Mouse (Mus musculus) ES-E14 (cell line): ENCODE results near the gene Sel1l. TPM values are rescaled to one million over a fixed set of nuclear protein-coding genes. Genes with fewer than 3 reads are reported as not detected.

Experiments used
- DNase-seq: peaks from one replicate; pipeline ENCODE4 v3.0.0-alpha.2; 2013; ENCODE audit warnings: low read depth, low spot score
- H3K27ac ChIP-seq: 2 replicates; pipeline ENCODE4 v1.5.1; 2012; ENCODE audit warnings: low read depth, mild to moderate bottlenecking, low read length, moderate library complexity, mixed read lengths; ENCODE audit not compliant: poor library complexity, insufficient read depth, severe bottlenecking
- H3K36me3 ChIP-seq: 2 replicates; pipeline ENCODE4 v1.6.1; 2012; ENCODE audit warnings: mild to moderate bottlenecking, low read length, moderate library complexity, mixed read lengths; ENCODE audit not compliant: control insufficient read depth, poor library complexity, insufficient read depth, severe bottlenecking
- H3K4me1 ChIP-seq, 2 experiments: fragments of 150-350 bp in 1 of 2; sonication (generic) in 1 of 2; 2 replicates each; pipeline ENCODE4 v1.6.1; 2012; ENCODE audit warnings: low read length in 2 of 2, mild to moderate bottlenecking in 1 of 2, mixed read lengths in 1 of 2; ENCODE audit not compliant: control insufficient read depth in 2 of 2, insufficient read depth in 2 of 2, poor library complexity in 1 of 2
- H3K4me3 ChIP-seq, 2 experiments: fragments of 150-350 bp in 1 of 2; sonication (generic) in 1 of 2; 2 replicates each; pipeline ENCODE4 v1.5.1; 2012; ENCODE audit warnings: low read length in 2 of 2, low read depth in 1 of 2, mild to moderate bottlenecking in 1 of 2, mixed read lengths in 1 of 2; ENCODE audit not compliant: insufficient read depth in 1 of 2, poor library complexity in 1 of 2, severe bottlenecking in 1 of 2
- H3K9ac ChIP-seq: 2 replicates; pipeline ENCODE4 v1.6.1; 2012; ENCODE audit warnings: low read depth, mild to moderate bottlenecking, low read length, mixed read lengths; ENCODE audit not compliant: poor library complexity, insufficient read depth, severe bottlenecking
- H3K9me3 ChIP-seq: fragments of 150-350 bp; sonication (generic); 2 replicates; pipeline ENCODE4 v1.6.1; 2012; ENCODE audit warnings: low read depth, mild to moderate bottlenecking, low read length; ENCODE audit not compliant: control insufficient read depth, insufficient read depth
- CHD2 ChIP-seq: IDR thresholded peaks from 2 replicates; pipeline ENCODE4 v1.6.1; 2014; ENCODE audit warnings: mild to moderate bottlenecking, low read depth, low read length, inconsistent platforms
- HCFC1 ChIP-seq: IDR thresholded peaks from 2 replicates; pipeline ENCODE4 v1.6.1; 2012; ENCODE audit warnings: low read length, inconsistent platforms, borderline replicate concordance; ENCODE audit not compliant: insufficient read depth
- MAFK ChIP-seq: IDR thresholded peaks from 2 replicates; pipeline ENCODE4 v1.6.1; 2014; ENCODE audit warnings: mild to moderate bottlenecking, low read depth, low read length, inconsistent platforms; ENCODE audit not compliant: insufficient read depth
- ZC3H11A ChIP-seq: IDR thresholded peaks from 2 replicates; pipeline ENCODE4 v1.6.1; 2012; ENCODE audit warnings: low read depth, mild to moderate bottlenecking, inconsistent platforms, low read length, borderline replicate concordance
- ZNF384 ChIP-seq: IDR thresholded peaks from 2 replicates; pipeline ENCODE4 v1.6.1; 2012; ENCODE audit warnings: low read depth, low read length, inconsistent platforms
- in situ Hi-C, 2 experiments: fragments of 600-800 bp; cut with MboI; formaldehyde crosslinking; loops; one replicate each; pipeline ENCODE4 v1.15.1; 2025; ENCODE audit warnings: low sequenced_read_pairs in 2 of 2, inconsistent platforms in 1 of 2; ENCODE audit not compliant: unreplicated experiment in 2 of 2
- total RNA-seq: library from RNA; depleted of rRNA; stranded (reverse); fragments of 300-350 nt; gene quantifications from 2 replicates; pipeline ENCODE4 v1.2.3, GENCODE M21; 2012

The Sel1l gene
- total RNA-seq, 1 experiment, result 64.6 TPM

GRCm38 (mm10) chr12:91841714-91842113, 7.2 kb downstream of the Sel1l start:
- in situ Hi-C loops, result no loop called here
- peaks cover 8% of the 10 kb centered on the region for H3K36me3 ChIP-seq
- TF ChIP-seq CHD2 (no peak), MAFK (no peak), HCFC1 (no peak), ZC3H11A (no peak), ZNF384 (no peak)
- no peak for DNase-seq
- 0 out of 4 replicates have a peak, but pooled peaks cover 0 to 2% of the 10 kb centered on the region in 2 experiments for H3K4me1 ChIP-seq
- H3K9ac ChIP-seq, result no peak overlapping the region
- no peak overlapping the region for H3K4me3 ChIP-seq
- no peak overlapping the region for H3K27ac ChIP-seq
- no peaks in the 10 kb centered on the region for H3K9me3 ChIP-seq

- Histone ChIP-seq H3K27ac (no peak overlapping the region), H3K36me3 (peaks cover 8% of the 10 kb centered on the region), H3K4me3 (no peak overlapping the region), H3K4me1 (no peaks in the 10 kb centered on the region), H3K9me3 (no peaks in the 10 kb centered on the region), H3K9ac (no peak overlapping the region)
- in situ Hi-C loops, result no loop called here
- DNase-seq, result no peak
- TF ChIP-seq ZC3H11A, result no peak
- no peak for TF ChIP-seq MAFK
- TF ChIP-seq ZNF384, result no peak
- TF ChIP-seq HCFC1, result no peak
- no peak for TF ChIP-seq CHD2
Observed at GRCm38 (mm10) chr12:91838261-91838660, 10.7 kb downstream of the Sel1l start.

GRCm38 (mm10) chr12:91837401-91838065, 11.4 kb downstream of the Sel1l start:
- in situ Hi-C loops, result no loop called here
- no peaks in the 10 kb centered on the region for H3K4me1 ChIP-seq
- no peak for DNase-seq
- TF ChIP-seq ZC3H11A (no peak), CHD2 (no peak), MAFK (no peak), ZNF384 (no peak)
- no peaks in the 10 kb centered on the region for H3K9me3 ChIP-seq
- H3K27ac ChIP-seq, result no peak overlapping the region
- no peak overlapping the region for H3K4me3 ChIP-seq
- H3K36me3 ChIP-seq, result peaks cover 12% of the 10 kb centered on the region
- H3K9ac ChIP-seq, result no peak overlapping the region

- no peak overlapping the region for H3K27ac ChIP-seq
- DNase-seq, result no peak
- H3K36me3 ChIP-seq, result peaks cover 3% of the 10 kb centered on the region
- in situ Hi-C loops, result no loop called here
- no peaks in the 10 kb centered on the region for H3K9me3 ChIP-seq
- H3K9ac ChIP-seq, result no peak overlapping the region
- H3K4me3 ChIP-seq, result no peak overlapping the region
- no peaks in the 10 kb centered on the region for H3K4me1 ChIP-seq
- TF ChIP-seq CHD2, result no peak
- TF ChIP-seq MAFK, result no peak
- no peak for TF ChIP-seq ZC3H11A
- no peak for TF ChIP-seq ZNF384
- TF ChIP-seq HCFC1, result no peak
Observed at GRCm38 (mm10) chr12:91833939-91834333, 15.0 kb downstream of the Sel1l start.
